Mouse (Mus musculus): ENCODE data around the gene 6330409D20Rik. TPM values are rescaled to one million over a fixed set of nuclear protein-coding genes. Genes with fewer than 3 reads are reported as not detected.

6330409D20Rik gene
- polyA plus RNA-seq, 1 experiment: not detected

DNA sequence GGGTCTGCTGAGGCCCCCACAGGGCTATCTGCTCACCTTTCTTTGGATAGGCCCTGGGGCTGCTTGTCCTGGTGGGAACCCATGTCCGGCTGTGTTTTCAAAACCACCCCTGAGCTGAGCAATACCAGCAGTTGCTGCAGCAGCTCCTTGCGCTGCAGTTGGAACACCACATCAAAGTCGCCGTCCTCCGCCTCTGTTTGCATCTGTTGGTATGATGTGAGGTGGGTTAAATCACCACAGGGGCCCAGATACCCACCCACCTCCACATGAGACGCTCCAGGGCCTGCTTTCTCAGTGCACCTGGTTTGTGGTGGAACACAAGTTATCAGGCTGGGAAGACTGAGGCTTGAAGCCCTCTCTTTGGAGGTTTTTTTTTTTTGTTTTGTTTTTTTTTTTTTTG lies 37.3 kb upstream of the 6330409D20Rik start:
- H3K36me3 ChIP-seq (ENCODE audit: control insufficient read depth, insufficient read depth, low read length): no peaks in the 10 kb centered on the region
- TF ChIP-seq POLR2A (IDR thresholded peaks at IDR 0.05; ENCODE audit: low read depth, low read length): no peak
- no peak for TF ChIP-seq CTCF (conservative IDR thresholded peaks at IDR 0.05; ENCODE audit: insufficient read depth, insufficient read length, low read depth, low read length)
- no peaks in the 10 kb centered on the region for H3K27me3 ChIP-seq (replicated peaks; ENCODE audit: control insufficient read depth, insufficient read depth, low read length)
- H3K27ac ChIP-seq (ENCODE audit: insufficient read depth, low read depth, low read length): no peak overlapping the region
- no peak for DNase-seq
- H3K4me3 ChIP-seq (ENCODE audit: insufficient read depth, low read depth, low read length): no peak overlapping the region
- 94% methylated on average over 6 of the region's 6 CpGs for WGBS
- no peaks in the 10 kb centered on the region; the same call in 1 of the 2 replicates for H3K4me1 ChIP-seq (ENCODE audit: control insufficient read depth, insufficient read depth, low read length)

DNA sequence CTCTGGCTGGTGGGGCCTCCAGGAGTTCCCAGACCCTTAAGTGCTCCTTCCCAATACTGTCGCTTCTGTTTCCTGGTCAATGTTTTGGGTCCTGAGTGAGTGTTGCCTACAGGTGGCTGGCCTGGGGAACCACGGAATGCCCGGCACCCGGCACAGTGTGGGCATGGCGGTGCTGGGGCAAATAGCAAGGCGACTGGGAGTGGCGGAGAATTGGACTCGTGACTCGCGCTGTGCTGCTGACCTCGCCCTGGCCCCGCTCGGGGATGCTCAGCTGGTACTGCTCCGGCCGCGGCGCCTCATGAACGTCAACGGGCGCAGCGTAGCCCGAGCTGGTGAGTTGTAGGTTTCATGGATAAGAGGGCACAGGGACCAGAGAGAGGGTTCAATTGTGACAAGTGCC lies 35.4 kb upstream of the 6330409D20Rik start:
- Histone ChIP-seq H3K27ac (ENCODE audit: insufficient read depth, low read depth, low read length) (no peak overlapping the region), H3K36me3 (ENCODE audit: control insufficient read depth, insufficient read depth, low read length) (no peaks in the 10 kb centered on the region), H3K4me3 (ENCODE audit: insufficient read depth, low read depth, low read length) (no peak overlapping the region), H3K4me1 (ENCODE audit: control insufficient read depth, insufficient read depth, low read length) (no peaks in the 10 kb centered on the region; the same call in 1 of the 2 replicates), H3K27me3 (replicated peaks; ENCODE audit: control insufficient read depth, insufficient read depth, low read length) (no peaks in the 10 kb centered on the region)
- no peak for DNase-seq
- TF ChIP-seq CTCF (conservative IDR thresholded peaks at IDR 0.05; ENCODE audit: insufficient read depth, insufficient read length, low read depth, low read length) (no peak), POLR2A (IDR thresholded peaks at IDR 0.05; ENCODE audit: low read depth, low read length) (no peak)
- WGBS: 24% methylated on average over 22 of the region's 22 CpGs

DNA sequence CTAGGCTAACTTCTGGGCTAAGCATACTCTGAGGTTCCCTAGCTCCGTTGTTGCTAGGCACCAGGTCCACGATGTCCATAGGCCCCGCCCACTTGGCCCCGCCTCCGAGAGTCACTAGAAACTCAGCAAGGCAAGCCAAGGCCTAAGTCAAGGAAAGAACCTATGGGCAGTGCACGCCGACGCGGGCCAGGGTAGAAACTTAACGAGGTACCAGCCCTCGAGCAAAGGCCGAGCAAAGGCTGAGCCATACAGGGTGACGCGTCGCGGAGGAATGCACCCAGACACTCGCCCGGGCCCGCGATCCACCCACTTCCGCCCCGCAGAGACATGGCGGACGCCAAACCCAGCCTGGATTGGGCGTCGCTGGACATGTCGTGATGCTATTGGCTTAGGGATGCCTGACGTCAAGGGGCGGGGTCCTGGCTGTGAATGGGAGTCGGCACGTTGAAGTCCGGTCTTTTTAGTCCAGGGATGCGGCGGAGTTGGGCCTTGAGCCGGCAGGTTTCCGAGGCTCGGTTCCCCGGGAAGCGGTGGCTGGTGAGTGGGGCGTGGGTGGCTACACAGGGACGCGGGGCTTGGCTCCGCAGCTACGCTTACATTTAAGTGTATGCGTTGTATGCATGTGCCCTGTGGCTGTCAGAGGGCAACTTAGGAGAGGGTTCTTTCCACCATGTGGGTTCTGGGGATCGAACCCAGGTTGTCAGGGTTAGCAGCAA lies 34.7 kb upstream of the 6330409D20Rik start, which contains the start of the genes Ttc16 and Ptrh1:
Gene Ttc16 (minus strand): TSS at position 275 of the 716 bp plus-strand sequence.
Gene Ptrh1 (plus strand): TSS at position 428 of the 716 bp plus-strand sequence.
- Histone ChIP-seq H3K27ac (ENCODE audit: insufficient read depth, low read depth, low read length) (peak within 1 kb of the TSS; percentile 94), H3K4me3 (ENCODE audit: insufficient read depth, low read depth, low read length) (peak within 1 kb of the TSS; percentile 75), H3K4me1 (ENCODE audit: control insufficient read depth, insufficient read depth, low read length) (no peaks in the 10 kb centered on the region; the same call in 1 of the 2 replicates), H3K27me3 (replicated peaks; ENCODE audit: control insufficient read depth, insufficient read depth, low read length) (no peaks in the 10 kb centered on the region), H3K36me3 (ENCODE audit: control insufficient read depth, insufficient read depth, low read length) (no peaks in the 10 kb centered on the region)
- DNase-seq: peak; percentile 99
- TF ChIP-seq POLR2A (IDR thresholded peaks at IDR 0.05; ENCODE audit: low read depth, low read length) (no peak), CTCF (conservative IDR thresholded peaks at IDR 0.05; ENCODE audit: insufficient read depth, insufficient read length, low read depth, low read length) (0 out of 2 replicates have a peak, but pooled peaks have one; percentile 3)
- under 1% methylated on average over 46 of the region's 46 CpGs for WGBS

DNA sequence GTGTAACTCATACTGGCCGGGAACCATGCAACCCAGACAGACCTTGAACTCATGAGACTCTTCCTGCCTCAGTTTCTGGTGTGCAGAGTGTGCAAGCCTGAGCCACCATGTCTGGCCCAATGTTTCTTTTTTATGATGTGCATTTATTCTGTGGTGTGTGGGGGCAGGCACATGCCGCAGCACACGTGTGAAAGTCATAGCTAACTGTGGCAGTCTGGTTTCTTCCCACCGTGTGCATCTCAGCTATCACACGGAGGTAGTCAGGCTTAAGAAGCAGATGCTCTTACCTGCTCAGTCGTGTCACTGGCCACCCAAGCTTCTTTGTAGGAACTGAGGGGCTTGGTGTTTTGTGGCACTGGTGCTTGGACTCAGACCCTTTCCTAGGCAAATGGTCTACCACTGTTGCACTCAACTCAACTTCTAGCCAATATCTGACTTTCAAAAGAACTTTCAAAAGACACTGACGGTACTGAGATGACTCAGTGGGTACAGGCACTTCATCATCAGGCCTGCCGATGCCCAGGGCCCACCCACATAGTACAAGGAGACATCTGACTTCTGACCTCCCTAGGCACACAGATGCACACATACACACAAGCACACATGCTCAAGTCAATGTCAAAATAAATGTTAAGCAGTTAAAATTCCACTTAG lies 31.9 kb upstream of the 6330409D20Rik start:
- TF ChIP-seq POLR2A (IDR thresholded peaks at IDR 0.05; ENCODE audit: low read depth, low read length) (no peak), CTCF (conservative IDR thresholded peaks at IDR 0.05; ENCODE audit: insufficient read depth, insufficient read length, low read depth, low read length) (no peak)
- H3K4me1 ChIP-seq (ENCODE audit: control insufficient read depth, insufficient read depth, low read length): no peaks in the 10 kb centered on the region; the same call in 1 of the 2 replicates
- H3K4me3 ChIP-seq (ENCODE audit: insufficient read depth, low read depth, low read length): no peak overlapping the region
- no peak for DNase-seq
- H3K27me3 ChIP-seq (replicated peaks; ENCODE audit: control insufficient read depth, insufficient read depth, low read length): no peaks in the 10 kb centered on the region
- no peaks in the 10 kb centered on the region for H3K36me3 ChIP-seq (ENCODE audit: control insufficient read depth, insufficient read depth, low read length)
- no peak overlapping the region for H3K27ac ChIP-seq (ENCODE audit: insufficient read depth, low read depth, low read length)
- WGBS: 85% methylated on average over 8 of the region's 8 CpGs

DNA sequence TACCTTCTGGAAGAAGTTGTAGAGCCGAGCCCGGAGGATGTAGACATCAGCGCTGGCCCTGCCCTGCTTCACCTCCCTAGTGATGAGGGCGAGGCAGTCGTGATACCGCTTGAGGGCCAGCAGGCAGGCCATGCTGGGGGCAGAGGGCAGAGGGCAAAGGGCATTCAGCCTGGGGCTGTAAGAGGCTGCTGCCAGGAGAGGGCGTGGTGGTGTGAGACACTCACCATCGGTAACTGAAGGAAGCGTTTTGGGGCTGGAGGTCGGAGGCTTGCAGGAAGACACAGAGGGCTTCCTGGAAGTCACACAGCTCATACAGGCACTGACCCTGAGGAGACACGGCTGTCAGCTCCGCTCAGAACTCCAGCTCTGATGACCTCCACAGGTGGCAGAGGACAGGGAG lies 31.1 kb upstream of the 6330409D20Rik start:
- DNase-seq: peak; percentile 58
- H3K27me3 ChIP-seq (replicated peaks; ENCODE audit: control insufficient read depth, insufficient read depth, low read length): no peaks in the 10 kb centered on the region
- TF ChIP-seq CTCF (conservative IDR thresholded peaks at IDR 0.05; ENCODE audit: insufficient read depth, insufficient read length, low read depth, low read length): peak; percentile 36; the same call in 1 of the 2 replicates
- TF ChIP-seq POLR2A (IDR thresholded peaks at IDR 0.05; ENCODE audit: low read depth, low read length): no peak
- 29% methylated on average over 12 of the region's 12 CpGs for WGBS
- H3K4me3 ChIP-seq (ENCODE audit: insufficient read depth, low read depth, low read length): no peak overlapping the region
- H3K36me3 ChIP-seq (ENCODE audit: control insufficient read depth, insufficient read depth, low read length): no peaks in the 10 kb centered on the region
- H3K27ac ChIP-seq (ENCODE audit: insufficient read depth, low read depth, low read length): no peak overlapping the region
- no peaks in the 10 kb centered on the region; the same call in 1 of the 2 replicates for H3K4me1 ChIP-seq (ENCODE audit: control insufficient read depth, insufficient read depth, low read length)

DNA sequence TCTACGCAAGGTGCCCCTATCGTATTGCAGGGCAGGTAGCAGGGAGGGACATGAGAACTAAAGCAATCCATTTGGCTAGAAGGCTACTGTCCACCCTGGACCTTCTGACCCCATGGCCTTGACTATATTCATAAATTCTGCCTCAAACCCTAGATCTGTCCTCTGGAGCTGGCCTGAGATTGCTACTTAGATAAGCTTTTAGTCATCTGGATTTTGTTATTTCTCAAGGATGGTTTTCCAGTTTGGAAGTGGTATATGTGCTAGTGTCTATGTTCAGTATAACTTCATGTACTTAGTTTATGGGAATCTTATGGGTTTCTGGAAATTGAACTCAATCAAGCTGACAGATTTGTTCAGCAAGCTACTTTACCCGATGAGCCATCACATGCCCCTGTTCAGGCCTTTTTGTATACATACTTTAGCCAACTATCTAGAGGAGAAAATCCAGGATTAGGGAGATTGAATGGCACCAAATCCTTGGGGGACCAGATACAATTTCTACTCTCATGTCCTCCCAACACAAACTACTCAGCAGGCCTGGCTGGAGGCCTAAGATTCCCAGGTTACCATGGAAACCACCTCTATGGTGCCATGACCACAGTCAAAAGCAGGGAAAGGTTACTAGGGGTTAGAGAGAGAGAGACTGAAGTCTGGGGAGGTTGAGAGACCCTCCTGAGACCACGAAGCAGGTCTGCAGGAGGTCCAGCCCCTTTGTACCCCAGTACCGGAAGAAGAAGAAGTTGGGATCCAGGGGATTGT lies 28.7 kb upstream of the 6330409D20Rik start:
- no peak for DNase-seq
- Histone ChIP-seq H3K4me1 (ENCODE audit: control insufficient read depth, insufficient read depth, low read length) (no peaks in the 10 kb centered on the region), H3K4me3 (ENCODE audit: insufficient read depth, low read depth, low read length) (no peak overlapping the region), H3K36me3 (ENCODE audit: control insufficient read depth, insufficient read depth, low read length) (no peaks in the 10 kb centered on the region), H3K27me3 (replicated peaks; ENCODE audit: control insufficient read depth, insufficient read depth, low read length) (no peaks in the 10 kb centered on the region), H3K27ac (ENCODE audit: insufficient read depth, low read depth, low read length) (no peak overlapping the region)
- TF ChIP-seq POLR2A (IDR thresholded peaks at IDR 0.05; ENCODE audit: low read depth, low read length): no peak
- no peak for TF ChIP-seq CTCF (conservative IDR thresholded peaks at IDR 0.05; ENCODE audit: insufficient read depth, insufficient read length, low read depth, low read length)
- WGBS: 80% methylated on average over 5 of the region's 5 CpGs
